Mouse (Mus musculus): ENCODE measurements around the gene Tgm2.

DNA sequence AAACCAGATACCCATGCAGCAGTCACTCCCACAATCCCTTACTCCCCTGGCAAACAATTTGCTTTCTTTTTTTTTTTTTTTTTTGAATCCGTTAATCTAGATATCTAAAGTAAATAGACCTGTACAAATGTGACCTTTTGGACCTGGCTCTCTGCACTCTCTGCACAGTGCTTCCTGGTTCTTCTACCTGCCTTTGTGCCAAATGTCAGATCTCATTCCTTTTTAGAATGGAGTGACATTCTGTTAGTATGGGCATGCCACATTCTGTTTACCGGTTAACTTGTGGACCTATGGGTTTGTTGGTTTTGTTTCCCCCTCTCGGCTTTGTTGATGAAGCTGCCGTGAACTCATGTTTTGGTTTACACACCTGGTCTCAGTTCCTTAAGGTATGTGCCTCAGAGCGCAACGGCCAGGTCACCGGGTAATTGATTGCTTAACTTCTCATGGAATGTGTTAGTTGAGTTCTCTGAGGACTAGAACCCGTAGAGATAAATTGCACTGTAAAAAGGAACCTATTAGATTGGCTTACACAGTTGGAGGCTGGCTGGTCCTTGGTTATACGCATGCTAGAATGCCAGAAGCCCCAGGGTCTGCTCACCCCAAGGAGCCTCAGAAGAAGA lies 65.5 kb downstream of the Tgm2 start:
- TF ChIP-seq GATA1 (IDR thresholded peaks at IDR 0.05; ENCODE audit: borderline replicate concordance, low read length) (no peak), FLI1 (IDR thresholded peaks at IDR 0.05; ENCODE audit: low read length) (no peak)

All from megakaryocyte, embryonic 14.5 days (primary cell).